Mouse (Mus musculus) left cerebral cortex, adult 8-10 months (tissue): Measurements from ENCODE around the gene Plekhh1. TPM values are rescaled to one million over a fixed set of nuclear protein-coding genes. Genes with fewer than 3 reads are reported as not detected.

Experiments used
- DNase-seq, 2 experiments: peaks; one replicate each; pipeline ENCODE4 v3.0.0; 2022; ENCODE audit warnings: low spot score in 2 of 2
- total RNA-seq, 4 experiments: library from RNA; stranded (reverse); gene quantifications; 2 replicates each; pipeline ENCODE4 v1.2.4; 2022

Gene Plekhh1
- total RNA-seq, result 10 to 100 TPM; 21.1 to 27.5 (median 25.0) TPM

DNA sequence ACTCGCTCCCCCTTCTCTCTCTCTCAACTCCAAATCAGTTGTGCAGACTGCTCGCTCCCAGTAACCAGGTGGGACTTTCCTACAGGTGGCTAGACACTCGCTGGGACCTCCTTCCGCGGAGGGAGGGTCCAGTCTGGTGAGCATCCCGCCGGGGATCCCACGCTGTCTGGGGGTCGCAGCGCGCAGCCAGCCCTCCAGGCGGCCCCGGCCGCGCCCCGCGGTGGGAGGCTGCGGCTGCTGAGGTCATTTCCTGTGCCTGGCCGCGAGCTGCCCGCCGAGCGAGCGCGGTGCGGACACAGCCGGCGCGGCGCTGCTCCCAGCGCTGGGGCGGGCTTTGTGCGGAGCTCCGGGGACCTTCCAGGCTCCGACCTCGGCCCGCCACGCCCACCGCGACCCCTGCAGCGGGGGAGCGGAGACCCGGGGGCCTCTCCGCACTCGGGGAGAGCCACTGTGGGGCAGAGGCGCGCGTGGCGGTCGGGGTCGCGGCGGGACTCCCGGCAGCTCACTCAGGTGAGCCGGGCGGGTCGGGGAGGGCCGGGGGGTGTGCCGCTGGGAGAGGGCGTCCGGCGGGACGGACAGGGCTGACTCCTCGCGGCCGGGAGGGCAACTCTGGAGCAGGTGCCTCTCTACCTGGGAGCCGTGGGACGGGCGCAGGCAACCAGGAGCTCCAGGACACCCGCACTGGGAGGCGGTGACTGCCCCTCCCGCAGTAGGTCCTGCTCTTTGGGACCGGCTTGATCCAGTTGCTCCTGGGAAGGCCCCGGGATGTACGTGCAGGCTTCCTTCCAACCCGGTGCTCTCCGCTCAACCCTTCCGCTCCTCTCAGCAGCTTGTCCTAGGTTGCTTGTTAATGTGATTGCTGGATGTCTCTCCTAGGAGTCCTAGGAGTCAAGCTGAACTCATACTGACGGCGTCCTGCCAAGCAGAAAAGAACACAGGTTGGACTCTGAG is at the start of gene Plekhh1:
Plekhh1 (plus strand) TSS at position 253 of the 951 bp plus-strand sequence.
- no peak for DNase-seq

- DNase-seq, result no peak
Measured at GRCm38 (mm10) chr12:78980683-78981091, 48.3 kb upstream of the Plekhh1 start.

DNA sequence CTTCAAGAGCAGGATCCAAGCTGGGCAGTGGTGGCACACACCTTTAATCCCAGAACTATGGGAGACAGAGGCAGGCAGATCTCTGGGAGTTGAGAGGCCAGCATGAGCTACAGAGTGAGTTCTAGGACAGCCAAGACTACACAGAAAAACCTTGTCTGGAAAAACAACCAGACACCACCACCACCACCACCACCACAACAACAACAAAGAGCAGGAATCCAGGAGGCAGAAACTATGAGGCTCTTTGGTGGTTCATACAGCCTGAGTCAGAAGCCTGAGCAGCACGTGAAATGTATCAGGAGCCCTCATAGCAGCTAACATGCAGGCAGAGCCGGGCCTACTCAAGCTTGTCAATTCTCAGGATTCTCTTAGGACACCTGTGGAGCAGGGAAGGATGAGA is 47.8 kb upstream of the Plekhh1 start:
- no peak for DNase-seq

DNA sequence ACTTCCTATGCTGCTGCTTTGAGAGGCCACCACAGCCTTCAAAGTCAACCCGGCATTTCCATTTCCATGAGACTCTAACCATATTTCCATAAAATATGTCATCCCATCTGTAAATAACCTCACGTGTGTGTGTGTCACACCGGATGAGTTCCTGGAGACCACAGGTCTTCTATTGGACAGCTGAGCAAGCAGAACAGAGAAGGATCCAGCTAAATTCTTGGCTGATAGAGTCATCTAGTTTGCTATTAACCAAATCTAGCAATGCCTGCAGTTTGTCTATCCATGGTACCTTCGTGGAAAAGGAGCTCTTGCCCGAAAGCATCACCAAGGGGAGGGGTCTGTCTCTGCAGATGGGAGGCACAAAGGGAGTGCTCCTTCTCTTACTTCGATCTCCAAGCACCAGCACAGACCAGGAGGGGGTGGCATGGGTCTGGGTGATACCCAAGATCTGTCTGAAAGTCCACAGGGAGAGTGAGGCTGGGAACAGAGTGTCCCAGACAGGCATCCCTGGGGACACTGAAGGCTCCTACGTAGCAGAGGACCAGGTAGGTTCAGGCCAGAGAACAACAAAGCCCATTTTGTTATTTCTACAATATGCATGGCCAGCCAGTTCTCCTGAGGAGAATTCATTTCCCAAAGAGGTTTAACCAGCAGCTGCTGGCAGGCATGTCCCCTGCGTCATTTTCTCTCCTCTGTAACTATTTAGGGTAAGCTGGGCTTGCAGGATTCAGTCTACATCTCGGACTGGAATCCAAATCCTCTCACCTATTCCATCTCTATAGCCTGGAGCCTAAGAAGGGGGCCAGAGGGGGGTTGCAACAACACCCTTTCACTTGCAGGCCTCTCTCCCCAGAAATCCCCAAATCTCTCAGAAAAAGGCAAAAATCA is 46.8 kb upstream of the Plekhh1 start:
- no peak for DNase-seq

DNA sequence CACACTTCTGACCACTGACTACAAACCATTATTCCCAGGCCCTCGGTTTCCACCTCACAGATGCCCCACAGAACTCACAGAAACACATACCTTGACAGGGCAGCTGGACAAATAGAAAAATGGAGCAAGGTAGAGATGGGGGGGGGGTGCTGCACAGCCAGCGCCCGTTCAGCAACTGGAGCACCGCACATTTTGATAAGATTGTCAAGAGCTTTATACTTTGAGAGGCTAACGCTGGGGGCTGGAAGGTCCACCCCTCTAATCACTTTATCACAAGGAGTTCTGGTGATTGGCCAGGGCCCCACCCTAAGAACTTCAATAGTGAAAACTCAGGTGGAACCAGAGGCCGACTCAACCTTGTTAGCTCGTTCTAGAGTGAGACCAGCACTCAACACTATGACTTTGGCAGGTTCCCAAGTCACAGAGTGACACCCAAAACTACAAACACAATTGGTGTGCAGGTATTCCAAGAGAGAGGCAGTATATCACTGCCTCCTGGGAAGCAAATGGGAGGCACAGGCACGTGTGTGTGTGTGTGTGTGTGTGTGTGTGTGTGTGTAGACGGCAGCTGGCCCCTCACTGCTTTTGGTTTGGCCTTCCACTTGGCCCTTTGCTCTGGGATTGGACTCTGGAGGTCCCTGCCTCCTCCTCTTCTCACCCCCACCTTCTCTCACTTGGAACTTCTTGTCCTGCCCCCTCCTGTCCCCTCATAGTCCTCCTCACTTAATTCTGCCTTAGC is 45.5 kb upstream of the Plekhh1 start:
- no peak for DNase-seq

DNA sequence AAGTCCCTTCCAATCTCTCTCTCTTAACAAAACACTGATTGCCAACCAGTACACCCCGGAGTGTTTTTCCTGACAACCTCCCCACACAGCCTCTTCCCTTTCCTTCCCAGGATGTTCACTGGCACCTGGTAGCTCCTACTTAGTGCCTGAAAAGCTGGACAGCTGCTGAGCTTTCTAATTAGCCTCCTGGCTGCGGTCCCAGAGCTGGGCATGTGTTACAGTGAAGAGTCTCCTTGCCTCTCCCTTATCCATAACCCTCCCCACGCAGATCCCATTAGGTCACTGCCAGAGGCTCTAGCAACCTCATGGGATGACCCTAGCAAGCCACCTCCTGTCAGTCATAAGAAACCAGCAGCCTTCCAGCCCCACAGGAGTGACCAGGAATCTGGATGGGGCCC is 44.9 kb upstream of the Plekhh1 start:
- DNase-seq, result peak in 1 of 2 experiments; percentile 62

- no peak for DNase-seq
Measured at GRCm38 (mm10) chr12:78987581-78988081, 41.3 kb upstream of the Plekhh1 start.

- no peak for DNase-seq
Measured at GRCm38 (mm10) chr12:78996271-78996670, 32.7 kb upstream of the Plekhh1 start.

- DNase-seq, result no peak
Measured at GRCm38 (mm10) chr12:78996711-78997110, 32.3 kb upstream of the Plekhh1 start.

DNA sequence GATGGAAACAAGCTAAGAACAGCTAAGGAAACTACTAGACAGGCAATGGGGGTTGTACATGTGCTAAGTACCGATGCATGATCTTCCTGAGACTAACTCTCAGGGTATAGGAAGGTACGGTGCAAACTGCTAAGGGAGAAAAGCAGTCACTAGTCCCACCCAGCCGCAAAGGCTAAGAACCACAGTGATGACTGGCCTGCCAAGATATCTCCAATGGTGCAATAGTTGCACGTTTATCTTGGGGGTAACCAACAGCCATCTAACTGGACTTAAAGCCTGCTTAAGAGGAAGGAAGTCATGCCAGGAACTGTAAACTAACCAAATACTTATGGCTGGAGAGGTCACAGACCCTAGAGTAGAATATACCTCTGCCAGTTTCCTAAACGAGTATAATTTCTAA is 26.6 kb upstream of the Plekhh1 start:
- DNase-seq, result no peak

DNA sequence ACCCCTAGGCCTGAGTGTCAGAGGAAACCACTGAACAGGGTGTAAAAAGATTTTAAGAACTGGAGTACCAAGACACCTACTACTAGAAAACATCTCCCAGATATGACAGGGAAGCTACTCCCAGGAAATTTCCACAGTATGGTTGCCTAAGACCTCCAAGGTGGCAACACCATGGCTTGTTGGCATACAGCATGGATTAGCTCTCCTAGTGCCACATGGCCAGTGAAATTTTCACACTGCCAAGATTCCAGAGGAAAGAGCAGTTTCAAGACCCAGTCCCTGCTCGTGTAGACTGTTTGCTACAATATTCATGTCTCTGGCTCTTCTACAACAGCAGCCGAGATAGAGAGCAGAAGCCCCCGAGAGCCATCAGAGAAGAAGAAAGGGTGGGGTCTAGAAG is 26.0 kb upstream of the Plekhh1 start:
- no peak for DNase-seq

- DNase-seq, result no peak
Measured at GRCm38 (mm10) chr12:79005456-79005855, 23.5 kb upstream of the Plekhh1 start.

DNA sequence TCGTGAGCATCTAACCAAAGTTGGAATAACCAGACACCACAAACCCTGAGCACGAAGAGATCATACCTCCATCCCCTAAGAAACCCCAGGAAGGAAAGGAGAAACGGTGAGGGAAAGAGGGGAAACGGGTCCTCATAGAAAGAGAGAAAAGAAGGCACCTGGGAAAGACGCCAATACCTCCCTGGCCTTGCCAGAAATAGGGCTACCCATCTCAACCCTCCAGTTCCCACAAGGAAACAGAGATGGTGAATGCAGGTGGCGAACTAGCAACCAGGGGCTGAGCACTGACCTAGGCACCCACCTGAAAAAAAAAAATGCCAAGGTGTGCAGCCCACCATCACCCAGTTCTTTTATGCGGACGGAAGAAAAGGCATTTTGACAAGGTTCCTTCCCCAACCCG is 22.9 kb upstream of the Plekhh1 start:
- DNase-seq, result no peak

DNA sequence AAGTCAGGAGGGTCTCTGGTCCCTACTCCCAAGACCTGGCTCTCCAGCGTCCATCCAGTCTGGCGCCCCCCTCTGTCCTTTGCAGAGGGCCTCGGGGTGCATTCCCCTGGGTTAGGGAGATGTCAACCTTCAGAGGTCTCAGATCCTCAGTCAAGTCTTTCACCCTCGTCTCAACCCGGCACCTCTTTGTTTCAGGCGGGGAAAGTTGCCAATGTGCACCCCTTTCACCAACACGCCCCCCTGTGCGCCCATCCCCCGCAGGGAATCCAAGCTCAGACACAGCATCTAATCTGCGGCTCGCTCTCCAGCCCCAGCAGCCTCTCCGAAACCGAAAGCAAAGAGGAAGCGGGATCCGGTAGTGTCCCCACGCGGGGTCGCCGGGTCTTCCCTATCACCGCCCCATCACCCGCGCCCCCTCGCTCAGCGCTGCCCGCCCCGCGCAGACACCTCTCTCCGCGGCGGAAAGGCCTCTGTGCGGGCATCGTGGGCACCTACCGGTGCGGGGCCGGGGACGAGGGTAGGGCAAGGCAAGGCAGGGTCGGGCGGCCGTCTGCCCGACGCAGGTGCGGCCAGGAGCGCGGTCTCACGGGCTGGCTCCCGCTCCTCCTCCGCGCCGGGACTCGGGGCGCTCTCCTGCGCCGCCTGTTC is 22.4 kb upstream of the Plekhh1 start:
- peak in 1 of 2 experiments; percentile 38 for DNase-seq

DNA sequence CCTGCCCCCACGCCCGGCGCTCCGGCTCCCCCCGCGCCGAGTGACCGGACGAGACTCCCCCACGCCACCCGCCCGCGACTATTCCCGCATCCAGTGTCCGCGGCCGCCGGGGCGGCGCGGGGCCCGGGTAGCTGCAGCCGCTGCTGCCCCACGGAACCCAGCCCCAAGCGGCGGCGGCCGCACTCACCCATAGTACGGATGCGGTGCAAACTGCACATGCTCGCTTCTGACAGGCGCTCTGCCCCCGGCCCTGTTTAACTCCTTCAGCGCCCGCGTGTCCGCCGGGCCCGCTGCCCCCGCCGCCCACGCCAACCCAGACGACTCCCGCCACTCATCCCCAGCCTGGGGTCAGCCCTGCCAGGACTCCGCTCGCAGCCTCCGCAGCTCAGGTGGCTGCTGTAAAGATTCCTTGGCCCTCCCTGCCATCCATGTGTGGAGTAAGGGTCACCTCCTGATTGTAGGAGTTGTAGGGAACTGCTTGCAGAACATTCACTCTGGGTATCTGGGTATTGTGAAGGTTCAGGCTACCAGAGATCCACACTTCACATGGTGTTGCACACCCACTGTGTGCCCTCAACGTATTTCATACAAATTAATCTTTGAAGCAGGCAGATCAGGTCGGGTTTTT is 21.7 kb upstream of the Plekhh1 start, which contains the start of gene Tmem229b:
Tmem229b (minus strand) TSS at position 502 of the 628 bp plus-strand sequence.
- peak; percentile 39 to 52 for DNase-seq

- no peak for DNase-seq
Measured at GRCm38 (mm10) chr12:79010569-79010968, 18.4 kb upstream of the Plekhh1 start.

- no peak for DNase-seq
Measured at GRCm38 (mm10) chr12:79016109-79016508, 12.9 kb upstream of the Plekhh1 start.

DNA sequence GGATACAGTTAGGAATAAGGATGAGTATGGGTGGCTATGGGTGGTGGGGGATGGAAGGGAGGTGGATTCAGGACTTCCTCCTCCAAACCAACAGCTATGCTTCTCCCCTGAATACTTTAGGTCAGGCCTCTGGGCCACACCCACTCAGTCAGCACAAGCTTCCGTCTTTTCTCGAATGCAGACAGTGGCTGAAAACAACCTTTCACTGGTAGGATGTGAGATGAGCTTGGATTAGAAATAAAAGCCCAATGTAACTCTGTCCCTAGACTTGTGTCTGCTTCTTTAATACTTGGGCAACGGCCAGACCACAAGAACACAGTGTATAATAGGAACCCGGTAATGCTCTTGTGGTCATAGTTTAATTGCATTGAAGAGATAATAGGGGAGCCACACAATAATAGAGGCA is 11.0 kb upstream of the Plekhh1 start:
- DNase-seq, result no peak

DNA sequence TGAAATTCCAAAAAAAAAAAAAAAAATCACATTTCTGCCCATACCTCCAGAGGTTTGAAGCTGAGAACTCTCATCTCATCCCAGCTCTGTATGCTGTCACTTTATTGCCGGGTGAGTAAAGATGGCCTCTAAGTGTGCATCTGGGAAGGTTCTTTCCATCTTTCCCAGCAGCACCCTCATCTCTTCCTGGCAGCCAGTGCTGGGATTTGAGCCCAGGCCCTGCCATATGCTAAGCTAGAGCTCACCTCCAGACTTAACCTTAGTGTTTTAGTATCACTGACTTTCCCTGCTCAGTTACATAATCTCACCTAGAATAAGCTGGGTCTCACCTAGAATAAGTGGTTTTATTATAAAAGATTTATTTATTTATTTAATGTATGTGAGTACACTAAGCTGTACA is 7.1 kb upstream of the Plekhh1 start:
- no peak for DNase-seq

- DNase-seq, result peak; percentile 23 to 38
Measured at GRCm38 (mm10) chr12:79022882-79023281, 6.1 kb upstream of the Plekhh1 start.
